Mouse (Mus musculus) CD4-positive, CD25-positive, alpha-beta regulatory T cell, adult 2 months (primary cell): ENCODE results near the gene Timp4.

Source experiments
- DNase-seq: peaks from one replicate; pipeline ENCODE4 v3.0.0-alpha.2; 2012; ENCODE audit warnings: low read depth, low spot score

Gene Timp4

GRCm38 (mm10) chr6:115252099-115252873 lies at the start of gene Timp4:
TSS of gene Timp4 (minus strand) at chr6:115252205.
- DNase-seq: no peak

- DNase-seq: no peak
Observed at GRCm38 (mm10) chr6:115293877-115294276, 41.9 kb upstream of the Timp4 start.

DNA sequence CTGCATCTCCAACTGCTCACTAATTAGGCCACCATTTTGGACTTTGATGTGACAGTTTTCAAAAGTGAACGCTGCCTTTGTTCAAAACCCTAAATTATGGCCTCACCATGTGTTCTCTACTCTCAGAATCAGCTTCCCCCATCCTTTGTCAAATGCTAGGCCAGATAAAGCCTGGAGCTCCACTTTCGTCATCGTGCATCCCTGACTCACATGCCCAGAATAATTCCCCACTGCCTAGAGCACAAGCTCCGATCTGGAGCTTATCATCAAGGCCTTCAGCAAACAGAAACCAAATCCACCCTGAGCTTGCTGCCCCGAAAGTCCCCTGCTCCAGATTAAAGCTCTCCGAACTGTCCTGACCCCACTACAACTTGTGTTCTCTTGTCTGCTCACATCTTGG lies 40.6 kb upstream of the Timp4 start:
- no peak for DNase-seq

- no peak for DNase-seq
Observed at GRCm38 (mm10) chr6:115291823-115292222, 39.8 kb upstream of the Timp4 start.

- DNase-seq: no peak
Observed at GRCm38 (mm10) chr6:115291068-115291467, 39.1 kb upstream of the Timp4 start.

GRCm38 (mm10) chr6:115290561-115290960 lies 38.6 kb upstream of the Timp4 start:
- no peak for DNase-seq

DNA sequence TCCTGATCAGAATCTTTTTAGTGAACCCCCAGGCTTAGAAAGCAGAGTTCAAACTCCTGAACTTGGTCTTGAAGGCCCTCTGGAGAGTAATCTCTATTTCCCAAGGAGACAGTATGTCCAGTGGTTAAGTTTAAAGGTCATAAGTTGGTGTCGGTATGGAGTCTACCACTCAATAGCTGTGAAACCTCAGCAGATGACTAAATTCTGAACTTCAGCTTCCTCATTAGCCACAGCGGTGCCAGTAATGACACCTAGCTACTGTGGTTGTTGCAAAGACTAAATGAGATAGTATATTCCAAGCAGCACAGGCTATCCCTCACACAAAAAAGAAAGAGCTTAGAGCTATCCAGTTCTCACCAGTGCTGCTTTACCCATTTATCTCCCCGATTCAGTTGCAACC lies 36.2 kb upstream of the Timp4 start:
- no peak for DNase-seq

GRCm38 (mm10) chr6:115286441-115286840 lies 34.4 kb upstream of the Timp4 start:
- no peak for DNase-seq

- DNase-seq: no peak
Observed at GRCm38 (mm10) chr6:115284153-115284552, 32.1 kb upstream of the Timp4 start.

DNA sequence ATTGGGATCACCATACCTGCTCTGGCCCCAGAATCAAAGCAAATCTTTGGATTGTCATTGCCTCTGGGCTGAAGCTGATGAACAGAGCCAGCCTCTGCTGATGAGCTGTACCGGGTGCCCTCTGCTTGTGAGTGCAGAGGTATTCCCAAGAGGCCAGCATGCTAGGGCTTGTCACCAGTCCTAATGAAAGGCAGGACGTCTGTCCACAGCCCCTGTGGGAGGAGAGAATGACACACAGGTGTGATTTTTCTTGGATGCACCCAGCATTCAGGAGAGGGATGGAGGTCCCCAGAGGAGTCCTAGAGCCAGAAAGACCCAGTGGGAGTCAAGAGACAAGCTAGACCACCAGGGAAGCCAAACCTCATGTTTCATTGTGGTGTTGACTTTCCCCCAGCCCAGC lies 27.6 kb upstream of the Timp4 start:
- DNase-seq: no peak

- no peak for DNase-seq
Observed at GRCm38 (mm10) chr6:115278086-115278485, 26.1 kb upstream of the Timp4 start.

- no peak for DNase-seq
Observed at GRCm38 (mm10) chr6:115275116-115275815, 23.3 kb upstream of the Timp4 start.

GRCm38 (mm10) chr6:115274705-115275104 lies 22.7 kb upstream of the Timp4 start:
- DNase-seq: no peak

DNA sequence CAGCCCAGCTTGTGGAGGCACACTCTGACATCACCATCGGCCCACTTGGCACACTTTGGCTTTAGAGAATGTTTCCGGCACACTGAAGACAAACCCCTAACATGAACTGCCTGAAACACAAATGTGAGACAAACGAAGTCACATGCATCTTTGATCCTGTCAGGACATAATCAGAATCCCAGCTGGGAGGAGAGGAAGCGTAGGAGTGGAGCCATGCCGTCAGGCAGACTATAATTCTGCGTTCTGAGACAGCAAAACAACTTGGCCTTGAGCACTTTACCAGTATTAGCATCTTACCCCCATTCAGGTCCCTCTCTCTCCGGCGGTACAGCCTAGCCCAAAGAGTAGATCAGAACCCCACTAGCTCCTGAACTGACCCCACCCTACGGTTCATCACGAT lies 21.3 kb upstream of the Timp4 start:
- no peak for DNase-seq

DNA sequence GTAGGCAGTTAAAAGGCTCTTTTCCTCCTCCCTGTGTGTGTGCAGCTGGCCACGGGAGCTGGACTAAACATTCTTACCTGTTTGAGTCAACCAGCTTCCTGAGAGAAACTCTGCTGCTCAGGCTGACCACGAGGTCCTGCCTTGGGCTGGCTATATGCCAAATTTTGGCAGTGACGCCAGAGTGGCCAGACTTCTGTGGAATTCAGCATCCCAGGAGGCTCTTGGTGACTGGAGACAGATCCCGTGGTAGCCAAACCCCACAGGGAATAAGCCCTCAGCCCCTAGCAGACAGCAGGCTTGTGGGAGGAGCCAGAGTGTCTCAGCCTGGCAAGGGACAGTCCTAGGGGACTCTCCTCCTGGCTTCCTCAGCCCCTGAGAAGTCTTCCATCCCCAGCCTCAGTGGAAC lies 19.9 kb upstream of the Timp4 start:
- DNase-seq: no peak

DNA sequence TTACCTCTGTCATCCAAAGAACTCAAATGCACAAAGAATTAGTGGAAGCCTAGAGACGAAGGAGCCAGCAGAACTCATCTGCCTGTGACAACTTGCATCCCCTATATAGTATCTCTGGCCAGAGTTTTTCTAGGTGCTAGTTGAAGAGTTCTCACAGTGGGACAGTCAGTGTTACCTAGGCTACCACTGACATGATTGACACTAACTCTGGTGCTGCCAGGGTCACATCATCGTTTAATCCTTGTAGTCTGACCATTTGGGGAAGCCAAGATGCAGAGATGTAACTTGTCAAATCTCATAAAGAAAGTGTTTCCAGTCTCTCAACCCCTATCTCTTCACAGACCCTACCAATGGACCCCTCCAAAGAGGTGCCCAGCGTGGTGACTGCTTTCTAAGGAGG lies 19.3 kb upstream of the Timp4 start:
- DNase-seq: no peak

DNA sequence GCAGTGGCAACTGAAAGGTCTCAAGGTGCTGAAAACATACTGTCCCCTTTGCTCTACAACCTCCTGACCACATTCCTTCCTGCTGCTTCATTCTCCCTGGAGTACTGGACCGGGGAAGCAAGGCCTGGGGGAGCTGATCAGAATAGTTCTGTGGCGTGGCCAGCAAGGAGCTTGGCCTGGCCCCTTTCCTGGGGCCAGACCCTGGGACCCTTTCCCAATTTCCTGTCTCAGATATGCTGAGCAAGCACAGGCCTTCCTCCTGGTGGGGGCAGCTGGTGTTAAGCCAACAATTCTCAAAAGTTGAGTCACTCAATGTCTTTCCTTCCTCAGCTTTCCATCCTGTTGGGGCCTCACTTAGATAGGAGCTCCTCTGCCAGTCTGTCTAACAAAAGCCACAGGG lies 18.1 kb upstream of the Timp4 start:
- DNase-seq: no peak

GRCm38 (mm10) chr6:115269561-115269960 lies 17.6 kb upstream of the Timp4 start:
- DNase-seq: no peak

- no peak for DNase-seq
Observed at GRCm38 (mm10) chr6:115268551-115269385, 16.8 kb upstream of the Timp4 start.

DNA sequence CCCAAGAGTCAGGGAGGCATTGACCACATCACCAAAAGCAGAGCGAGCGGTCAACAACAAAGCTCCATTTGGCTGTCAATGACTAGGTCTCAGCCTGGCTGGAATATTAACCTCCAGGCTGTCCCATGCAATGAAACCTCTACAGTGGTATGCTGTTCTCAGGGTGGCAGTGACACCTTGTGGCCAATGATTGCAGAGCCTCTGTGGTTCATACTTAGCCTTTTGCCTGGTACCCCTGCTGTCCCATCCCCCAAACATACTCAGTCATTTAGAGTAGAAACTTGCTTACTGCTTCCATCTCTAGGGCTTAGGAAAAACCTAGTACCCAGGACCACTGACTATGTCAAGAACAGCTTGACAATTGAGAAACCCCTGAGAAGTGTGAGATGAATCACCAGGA lies 15.9 kb upstream of the Timp4 start:
- peak; percentile 46 for DNase-seq

GRCm38 (mm10) chr6:115266791-115267190 lies 14.8 kb upstream of the Timp4 start:
- DNase-seq: no peak

DNA sequence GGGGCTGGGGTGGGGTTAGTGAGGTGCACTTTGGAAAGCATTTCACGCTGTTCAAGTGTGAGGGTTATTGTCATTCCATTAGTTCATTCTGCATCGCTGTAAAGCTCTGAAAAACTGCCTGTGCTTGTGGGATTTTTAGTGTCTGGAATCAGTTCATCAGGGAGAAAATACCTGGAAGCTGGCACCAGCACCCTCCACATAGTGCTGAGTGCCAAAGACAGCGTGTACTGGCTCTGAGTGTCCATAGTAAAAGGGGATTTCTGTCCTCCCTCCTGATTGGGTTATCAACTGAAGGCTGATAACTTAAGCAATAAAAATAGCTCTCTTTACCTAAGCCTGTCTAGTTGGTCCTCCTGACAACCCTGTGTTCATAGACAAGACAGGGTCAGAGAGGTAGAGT lies 8.5 kb upstream of the Timp4 start:
- DNase-seq: no peak
